Mouse (Mus musculus) bone marrow, adult 2 months (tissue): ENCODE results near the gene Stxbp5. TPM values are rescaled to one million over a fixed set of nuclear protein-coding genes. Genes with fewer than 3 reads are reported as not detected.

ENCODE experiments used
- H3K27ac ChIP-seq: fragments of 200-500 bp; 2 replicates; pipeline ENCODE4 v1.5.1; 2012; ENCODE audit warnings: low read depth, mild to moderate bottlenecking, control low read depth, inconsistent platforms, low read length; ENCODE audit not compliant: control insufficient read depth, poor library complexity, insufficient read depth
- H3K4me1 ChIP-seq: fragments of 200-500 bp; 2 replicates; pipeline ENCODE4 v1.6.1; 2011; ENCODE audit warnings: low read length; ENCODE audit not compliant: control insufficient read depth, insufficient read depth
- H3K4me3 ChIP-seq: fragments of 200-500 bp; replicated peaks from 2 replicates; pipeline ENCODE3; 2011; ENCODE audit warnings: mild to moderate bottlenecking, low read depth, low read length, control low read depth; ENCODE audit not compliant: control insufficient read depth
- CTCF ChIP-seq: fragments of 200-500 bp; IDR thresholded peaks from 2 replicates; pipeline ENCODE4 v1.5.1; 2011; ENCODE audit warnings: low read length, control low read depth; ENCODE audit not compliant: control insufficient read depth, insufficient read depth
- POLR2A ChIP-seq: fragments of 200-500 bp; IDR thresholded peaks from 2 replicates; pipeline ENCODE4 v1.6.1; 2011; ENCODE audit warnings: low read depth, mild to moderate bottlenecking, control low read depth, low read length, borderline replicate concordance; ENCODE audit not compliant: control insufficient read depth
- WGBS: fragments of 180-500 bp; shearing (Covaris S2); methylation state at CpG from one replicate; pipeline ENCODE4 v1.1.7; 2018; 5-methylcytosine and 5-hydroxymethylcytosine counted together
- polyA plus RNA-seq: library from polyadenylated mRNA; stranded (reverse); fragments of >200 nt; gene quantifications from 2 replicates; pipeline ENCODE4 v1.2.4, GENCODE M21; 2011; ENCODE audit warnings: low replicate concordance; ENCODE audit not compliant: missing spikeins, insufficient read depth, insufficient read length

Stxbp5 gene
- polyA plus RNA-seq, 1 experiment: 23.6 TPM

- 90% methylated on average over 12 of the region's 12 CpGs for WGBS
- TF ChIP-seq CTCF (no peak), POLR2A (no peak)
- H3K27ac ChIP-seq: no peak overlapping the region
- H3K4me3 ChIP-seq: no peak overlapping the region
- no peaks in the 10 kb centered on the region for H3K4me1 ChIP-seq
Measured at GRCm38 (mm10) chr10:9770261-9770660, 130.6 kb downstream of the Stxbp5 start.

- WGBS: 91% methylated on average over 5 of the region's 5 CpGs
- no peak overlapping the region for H3K4me3 ChIP-seq
- H3K27ac ChIP-seq: no peak overlapping the region
- no peaks in the 10 kb centered on the region for H3K4me1 ChIP-seq
- TF ChIP-seq CTCF: no peak
- no peak for TF ChIP-seq POLR2A
Measured at GRCm38 (mm10) chr10:9763831-9764230, 137.0 kb downstream of the Stxbp5 start.

- Histone ChIP-seq H3K27ac (no peak overlapping the region), H3K4me1 (no peaks in the 10 kb centered on the region), H3K4me3 (no peak overlapping the region)
- TF ChIP-seq POLR2A (no peak), CTCF (no peak)
- 87% methylated on average over 8 of the region's 8 CpGs for WGBS
Measured at GRCm38 (mm10) chr10:9760264-9760663, 140.6 kb downstream of the Stxbp5 start.

- WGBS: 90% methylated on average over 6 of the region's 6 CpGs
- H3K27ac ChIP-seq: no peak overlapping the region
- no peak overlapping the region for H3K4me3 ChIP-seq
- no peak for TF ChIP-seq POLR2A
- no peak for TF ChIP-seq CTCF
- H3K4me1 ChIP-seq: no peaks in the 10 kb centered on the region
Measured at GRCm38 (mm10) chr10:9756546-9756945, 144.3 kb downstream of the Stxbp5 start.

GRCm38 (mm10) chr10:9754893-9755541, 145.9 kb downstream of the Stxbp5 start:
- no peak overlapping the region for H3K4me3 ChIP-seq
- H3K4me1 ChIP-seq: no peaks in the 10 kb centered on the region
- TF ChIP-seq POLR2A: no peak
- TF ChIP-seq CTCF: no peak
- WGBS: 68% methylated on average over 3 of the region's 3 CpGs
- no peak overlapping the region for H3K27ac ChIP-seq

GRCm38 (mm10) chr10:9733861-9734260, 167.0 kb downstream of the Stxbp5 start:
- Histone ChIP-seq H3K4me1 (no peaks in the 10 kb centered on the region), H3K4me3 (no peak overlapping the region), H3K27ac (no peak overlapping the region)
- no peak for TF ChIP-seq POLR2A
- no peak for TF ChIP-seq CTCF
- WGBS: 81% methylated on average over 3 of the region's 3 CpGs

- WGBS: 82% methylated on average over 9 of the region's 9 CpGs
- Histone ChIP-seq H3K4me3 (no peak overlapping the region), H3K4me1 (no peaks in the 10 kb centered on the region), H3K27ac (no peak overlapping the region)
- TF ChIP-seq CTCF: no peak
- no peak for TF ChIP-seq POLR2A
Measured at GRCm38 (mm10) chr10:9732065-9732749, 168.7 kb downstream of the Stxbp5 start.

GRCm38 (mm10) chr10:9722519-9723303, 178.2 kb downstream of the Stxbp5 start:
- no peaks in the 10 kb centered on the region for H3K4me1 ChIP-seq
- 67% methylated on average over 11 of the region's 11 CpGs for WGBS
- TF ChIP-seq CTCF (no peak), POLR2A (no peak)

GRCm38 (mm10) chr10:9720027-9720426, 180.9 kb downstream of the Stxbp5 start:
- 47% methylated on average over 5 of the region's 5 CpGs for WGBS
- Histone ChIP-seq H3K4me1 (no peaks in the 10 kb centered on the region), H3K4me3 (no peak overlapping the region), H3K27ac (no peak overlapping the region)
- no peak for TF ChIP-seq POLR2A
- no peak for TF ChIP-seq CTCF

More at GRCm38 (mm10) chr10:9722519-9723303, 178.2 kb downstream of the Stxbp5 start:
- Histone ChIP-seq H3K27ac (no peak overlapping the region), H3K4me3 (no peak overlapping the region)
